Mouse (Mus musculus) MEL (cell line): ENCODE measurements around the gene Bmp2k. TPM values are rescaled to one million over a fixed set of nuclear protein-coding genes. Genes with fewer than 3 reads are reported as not detected.
A peak's percentile ranks its signal among the peaks of the same experiment; 100 is the strongest.

Experiments used
- DNase-seq: peaks from one replicate; pipeline ENCODE4 v3.0.0; 2011; ENCODE audit warnings: low read depth, low spot score
- H3K27ac ChIP-seq: 2 replicates; pipeline ENCODE4 v1.5.1; 2012; ENCODE audit warnings: low read depth, mild to moderate bottlenecking, control low read depth, low read length, moderate library complexity; ENCODE audit not compliant: control insufficient read depth
- H3K27me3 ChIP-seq, 2 experiments: fragments of 150-350 bp in 1 of 2; sonication (generic) in 1 of 2; 2 replicates each; pipeline ENCODE4 v1.6.1; 2012; ENCODE audit warnings: low read length in 2 of 2, mild to moderate bottlenecking in 2 of 2, improper control_type of control experiment in 1 of 2, moderate library complexity in 1 of 2; ENCODE audit not compliant: insufficient read depth in 2 of 2, control insufficient read depth in 1 of 2
- H3K36me3 ChIP-seq, 2 experiments: 2 replicates each; pipeline ENCODE4 v1.6.1; 2012 to 2014; ENCODE audit warnings: low read length in 2 of 2, improper control_type of control experiment in 1 of 2, inconsistent platforms in 1 of 2, mild to moderate bottlenecking in 1 of 2; ENCODE audit not compliant: insufficient read depth in 2 of 2, control insufficient read depth in 1 of 2
- H3K4me1 ChIP-seq, 2 experiments: fragments of 150-350 bp in 1 of 2; sonication (generic) in 1 of 2; 2 replicates each; pipeline ENCODE4 v1.6.1; 2012; ENCODE audit warnings: low read length in 2 of 2, improper control_type of control experiment in 1 of 2, mild to moderate bottlenecking in 1 of 2; ENCODE audit not compliant: insufficient read depth in 2 of 2, control insufficient read depth in 1 of 2
- H3K4me3 ChIP-seq, 2 experiments: fragments of 150-350 bp in 1 of 2; sonication (generic) in 1 of 2; 2 replicates each; pipeline ENCODE4 v1.5.1; 2012; ENCODE audit warnings: low read depth in 2 of 2, low read length in 2 of 2, mild to moderate bottlenecking in 2 of 2, moderate library complexity in 2 of 2, control low read depth in 1 of 2, improper control_type of control experiment in 1 of 2; ENCODE audit not compliant: control insufficient read depth in 1 of 2, insufficient read depth in 1 of 2
- H3K79me2 ChIP-seq: 2 replicates; pipeline ENCODE4 v1.6.1; 2012; ENCODE audit warnings: mild to moderate bottlenecking, low read length, moderate library complexity; ENCODE audit not compliant: control insufficient read depth, poor library complexity, insufficient read depth
- H3K9ac ChIP-seq: 2 replicates; pipeline ENCODE4 v1.6.1; 2012; ENCODE audit warnings: low read depth, mild to moderate bottlenecking, control low read depth, low read length, moderate library complexity; ENCODE audit not compliant: control insufficient read depth, poor library complexity, severe bottlenecking
- H3K9me3 ChIP-seq: fragments of 150-350 bp; sonication (generic); replicated peaks from 2 replicates; pipeline ENCODE4 v1.6.1; 2012; ENCODE audit warnings: mild to moderate bottlenecking, low read length, improper control_type of control experiment, moderate library complexity; ENCODE audit not compliant: insufficient read depth
- BHLHE40 ChIP-seq: IDR thresholded peaks from 2 replicates; pipeline ENCODE4 v1.6.1; 2012; ENCODE audit warnings: low read depth, mild to moderate bottlenecking, inconsistent platforms, low read length, improper control_type of control experiment, borderline replicate concordance
- CHD1 ChIP-seq: IDR thresholded peaks from 2 replicates; pipeline ENCODE4 v1.6.1; 2012; ENCODE audit warnings: low read depth, mild to moderate bottlenecking, inconsistent platforms, low read length, improper control_type of control experiment
- E2F4 ChIP-seq: IDR thresholded peaks from 2 replicates; pipeline ENCODE4 v1.6.1; 2011; ENCODE audit warnings: low read depth, low read length, improper control_type of control experiment, borderline replicate concordance
- ELF1 ChIP-seq: IDR thresholded peaks from 2 replicates; pipeline ENCODE4 v1.6.1; 2014; ENCODE audit warnings: low read depth, mild to moderate bottlenecking, inconsistent platforms, low read length, improper control_type of control experiment, moderate library complexity
- EP300 ChIP-seq, 2 experiments: IDR thresholded peaks; 2 replicates each; pipeline ENCODE4 v1.6.1; 2011; ENCODE audit warnings: improper control_type of control experiment in 2 of 2, low read length in 2 of 2, low read depth in 1 of 2, mild to moderate bottlenecking in 1 of 2
- GABPA ChIP-seq: IDR thresholded peaks from 2 replicates; pipeline ENCODE4 v1.6.1; 2012; ENCODE audit warnings: low read depth, mild to moderate bottlenecking, inconsistent platforms, low read length, improper control_type of control experiment, moderate library complexity
- HCFC1 ChIP-seq: IDR thresholded peaks from 2 replicates; pipeline ENCODE4 v1.6.1; 2012; ENCODE audit warnings: low read depth, mild to moderate bottlenecking, inconsistent platforms, low read length, improper control_type of control experiment, moderate library complexity
- JUND ChIP-seq: IDR thresholded peaks from 2 replicates; pipeline ENCODE4 v1.6.1; 2011; ENCODE audit warnings: low read depth, mild to moderate bottlenecking, improper control_type of control experiment, low read length
- MAFK ChIP-seq: IDR thresholded peaks from 2 replicates; pipeline ENCODE4 v1.6.1; 2011; ENCODE audit warnings: low read depth, mild to moderate bottlenecking, low read length, improper control_type of control experiment, borderline replicate concordance
- MAX ChIP-seq: IDR thresholded peaks from 2 replicates; pipeline ENCODE4 v1.6.1; 2011; ENCODE audit warnings: low read length, improper control_type of control experiment
- MAZ ChIP-seq: IDR thresholded peaks from 2 replicates; pipeline ENCODE4 v1.6.1; 2012; ENCODE audit warnings: low read depth, mild to moderate bottlenecking, inconsistent platforms, low read length, improper control_type of control experiment
- NELFE ChIP-seq: IDR thresholded peaks from 2 replicates; pipeline ENCODE4 v1.6.1; 2011; ENCODE audit warnings: low read depth, low read length, improper control_type of control experiment
- POLR2A ChIP-seq, 2 experiments: IDR thresholded peaks; 2 replicates each; pipeline ENCODE4 v1.6.1; 2011 to 2012; ENCODE audit warnings: low read length in 2 of 2, mild to moderate bottlenecking in 2 of 2, control low read depth in 1 of 2, improper control_type of control experiment in 1 of 2, low read depth in 1 of 2, moderate library complexity in 1 of 2; ENCODE audit not compliant: control insufficient read depth in 1 of 2, insufficient read depth in 1 of 2, poor library complexity in 1 of 2
- POLR2AphosphoS2 ChIP-seq: IDR thresholded peaks from 2 replicates; pipeline ENCODE4 v1.6.1; 2011; ENCODE audit warnings: low read length, improper control_type of control experiment
- RCOR1 ChIP-seq: IDR thresholded peaks from 2 replicates; pipeline ENCODE4 v1.6.1; 2012; ENCODE audit warnings: low read depth, mild to moderate bottlenecking, inconsistent platforms, low read length, improper control_type of control experiment
- SIN3A ChIP-seq: IDR thresholded peaks from 2 replicates; pipeline ENCODE4 v1.6.1; 2012; ENCODE audit warnings: low read length, improper control_type of control experiment, inconsistent platforms
- SMC3 ChIP-seq: IDR thresholded peaks from 2 replicates; pipeline ENCODE4 v1.6.1; 2011; ENCODE audit warnings: low read depth, low read length, improper control_type of control experiment
- USF2 ChIP-seq, 2 experiments: IDR thresholded peaks; 2 replicates each; pipeline ENCODE4 v1.6.1; 2011 to 2012; ENCODE audit warnings: improper control_type of control experiment in 2 of 2, low read length in 2 of 2, borderline replicate concordance in 1 of 2, inconsistent platforms in 1 of 2, low read depth in 1 of 2, mild to moderate bottlenecking in 1 of 2; ENCODE audit not compliant: insufficient read depth in 1 of 2
- ZC3H11A ChIP-seq: IDR thresholded peaks from 2 replicates; pipeline ENCODE4 v1.6.1; 2012; ENCODE audit warnings: low read depth, mild to moderate bottlenecking, inconsistent platforms, low read length, improper control_type of control experiment
- ZKSCAN1 ChIP-seq: IDR thresholded peaks from 2 replicates; pipeline ENCODE4 v1.6.1; 2012; ENCODE audit warnings: low read depth, mild to moderate bottlenecking, inconsistent platforms, low read length, improper control_type of control experiment, moderate library complexity
- ZNF384 ChIP-seq: IDR thresholded peaks from 2 replicates; pipeline ENCODE4 v1.6.1; 2012; ENCODE audit warnings: low read depth, mild to moderate bottlenecking, inconsistent platforms, low read length, improper control_type of control experiment
- polyA plus RNA-seq, 2 experiments: library from polyadenylated mRNA; stranded (reverse) in 1 of 2; unstranded in 1 of 2; fragments of >175 nt in 1 of 2; fragments of >200 nt in 1 of 2; gene quantifications; 2 replicates each; pipeline versions ENCODE4 v1.2.1 to v1.2.4; 2012; ENCODE audit warnings: low replicate concordance in 2 of 2, low read depth in 1 of 2; ENCODE audit not compliant: insufficient read length in 2 of 2, insufficient read depth in 1 of 2, missing spikeins in 1 of 2
- total RNA-seq: library from RNA; depleted of rRNA; stranded (reverse); fragments of 300-350 nt; gene quantifications from 2 replicates; pipeline ENCODE4 v1.2.3, GENCODE M21; 2012

Bmp2k gene
- total and polyA plus RNA-seq, 3 experiments, result 10.8 to 16.3 TPM; not detected in 1

GRCm38 (mm10) chr5:96998566-96998907, 1.0 kb downstream of the Bmp2k start (continued):
- TF ChIP-seq RCOR1 (0 out of 2 replicates have a peak, but pooled peaks have one; percentile 49), POLR2A (IDR thresholded peaks at IDR 0.05; ENCODE audit: control insufficient read depth in 1 of 2, insufficient read depth in 1 of 2, low read depth in 1 of 2, low read length in 2 of 2, poor library complexity in 1 of 2) (0 out of 4 replicates have a peak, but pooled peaks of 1 of the 2 experiments have one; percentile 8), SIN3A (no peak), ZC3H11A (no peak), POLR2AphosphoS2 (no peak), SMC3 (no peak)
- TF ChIP-seq, all 39 proteins: peak for 5

GRCm38 (mm10) chr5:96999601-97000000, 2.1 kb downstream of the Bmp2k start:
- Histone ChIP-seq H3K9me3 (no peaks in the 10 kb centered on the region), H3K4me3 (peak overlapping the region; percentile 45 to 90; a peak in 3 of 4 replicates), H3K36me3 (peaks cover 0 to 32% of the 10 kb centered on the region in 2 experiments; a peak in 2 of 4 replicates), H3K27ac (peak overlapping the region; percentile 2; the same call in 1 of the 2 replicates)
- TF ChIP-seq MAZ (no peak), JUND (no peak), MAFK (no peak), SMC3 (no peak), USF2 (IDR thresholded peaks at IDR 0.05; ENCODE audit: borderline replicate concordance in 1 of 2, insufficient read depth in 1 of 2, low read depth in 1 of 2, low read length in 2 of 2) (no peak), GABPA (no peak), EP300 (IDR thresholded peaks at IDR 0.05; ENCODE audit: low read depth in 1 of 2, low read length in 2 of 2) (no peak), MAX (no peak), POLR2AphosphoS2 (no peak), E2F4 (no peak), CHD1 (no peak), HCFC1 (no peak), NELFE (no peak), ZKSCAN1 (no peak), ELF1 (no peak), SIN3A (no peak), BHLHE40 (no peak), ZNF384 (no peak)
- TF ChIP-seq, all 39 proteins: peak for 0
- Histone ChIP-seq H3K9ac (peak overlapping the region; percentile 89), H3K4me1 (peaks cover 5 to 33% of the 10 kb centered on the region in 2 experiments; a peak in 3 of 4 replicates), H3K79me2 (peaks cover 72% of the 10 kb centered on the region), H3K27me3 (no peaks in the 10 kb centered on the region)
- DNase-seq, result peak; percentile 31
